Mouse (Mus musculus) midbrain, embryonic 13.5 days (tissue): Measurements from ENCODE around the gene Ssu72. TPM values are rescaled to one million over a fixed set of nuclear protein-coding genes. Genes with fewer than 3 reads are reported as not detected.
"Not testable (repeated sequence)": the region's sequence is repeated elsewhere in the genome, so short reads cannot be mapped to it uniquely, and the experiment has no call there.

ENCODE experiments used
- ATAC-seq: fragments of 200-750 bp; cut with Nextera tagmentation; 2 replicates; pipeline ENCODE4 v1.8.0; 2017; ENCODE audit warnings: mild to moderate bottlenecking, moderate TSS enrichment, moderate library complexity
- H3K27ac ChIP-seq: fragments of 300-500 bp; sonication (generic); 2 replicates; pipeline ENCODE4 v1.5.1; 2015; ENCODE audit warnings: inconsistent platforms, mild to moderate bottlenecking, moderate library complexity
- H3K27me3 ChIP-seq: fragments of 300-500 bp; sonication (generic); 2 replicates; pipeline ENCODE4 v1.6.1; 2015; ENCODE audit warnings: mild to moderate bottlenecking, inconsistent platforms
- H3K36me3 ChIP-seq: fragments of 300-500 bp; sonication (generic); 2 replicates; pipeline ENCODE4 v1.6.1; 2015; ENCODE audit warnings: mild to moderate bottlenecking, inconsistent platforms
- H3K4me1 ChIP-seq: fragments of 300-500 bp; sonication (generic); replicated peaks from 2 replicates; pipeline ENCODE4 v1.6.1; 2015; ENCODE audit warnings: inconsistent platforms
- H3K4me2 ChIP-seq: fragments of 300-500 bp; sonication (generic); replicated peaks from 2 replicates; pipeline ENCODE4 v1.6.1; 2015; ENCODE audit warnings: moderate library complexity, mild to moderate bottlenecking, inconsistent platforms
- H3K4me3 ChIP-seq: fragments of 300-500 bp; sonication (generic); replicated peaks from 2 replicates; pipeline ENCODE4 v1.5.1; 2015; ENCODE audit warnings: mild to moderate bottlenecking, inconsistent platforms
- H3K9ac ChIP-seq: fragments of 300-500 bp; sonication (generic); replicated peaks from 2 replicates; pipeline ENCODE4 v1.6.1; 2015; ENCODE audit warnings: mild to moderate bottlenecking, inconsistent platforms
- H3K9me3 ChIP-seq: fragments of 300-500 bp; sonication (generic); 2 replicates; pipeline ENCODE4 v1.6.1; 2016; ENCODE audit warnings: mild to moderate bottlenecking, inconsistent platforms
- WGBS: fragments of 180-500 bp; shearing (Covaris S2); methylation state at CpG from one replicate; pipeline ENCODE4 v1.1.7; 2015; 5-methylcytosine and 5-hydroxymethylcytosine counted together
- polyA plus RNA-seq: library from polyadenylated mRNA; unstranded; fragments of >200 nt; fragmentation: Nextera tagmentation; extraction: Ambion mirVana; gene quantifications from 2 replicates; pipeline ENCODE4 v1.2.1, GENCODE M21; 2015

Ssu72 gene
- 155 and 159 TPM in 2 replicates for polyA plus RNA-seq

DNA sequence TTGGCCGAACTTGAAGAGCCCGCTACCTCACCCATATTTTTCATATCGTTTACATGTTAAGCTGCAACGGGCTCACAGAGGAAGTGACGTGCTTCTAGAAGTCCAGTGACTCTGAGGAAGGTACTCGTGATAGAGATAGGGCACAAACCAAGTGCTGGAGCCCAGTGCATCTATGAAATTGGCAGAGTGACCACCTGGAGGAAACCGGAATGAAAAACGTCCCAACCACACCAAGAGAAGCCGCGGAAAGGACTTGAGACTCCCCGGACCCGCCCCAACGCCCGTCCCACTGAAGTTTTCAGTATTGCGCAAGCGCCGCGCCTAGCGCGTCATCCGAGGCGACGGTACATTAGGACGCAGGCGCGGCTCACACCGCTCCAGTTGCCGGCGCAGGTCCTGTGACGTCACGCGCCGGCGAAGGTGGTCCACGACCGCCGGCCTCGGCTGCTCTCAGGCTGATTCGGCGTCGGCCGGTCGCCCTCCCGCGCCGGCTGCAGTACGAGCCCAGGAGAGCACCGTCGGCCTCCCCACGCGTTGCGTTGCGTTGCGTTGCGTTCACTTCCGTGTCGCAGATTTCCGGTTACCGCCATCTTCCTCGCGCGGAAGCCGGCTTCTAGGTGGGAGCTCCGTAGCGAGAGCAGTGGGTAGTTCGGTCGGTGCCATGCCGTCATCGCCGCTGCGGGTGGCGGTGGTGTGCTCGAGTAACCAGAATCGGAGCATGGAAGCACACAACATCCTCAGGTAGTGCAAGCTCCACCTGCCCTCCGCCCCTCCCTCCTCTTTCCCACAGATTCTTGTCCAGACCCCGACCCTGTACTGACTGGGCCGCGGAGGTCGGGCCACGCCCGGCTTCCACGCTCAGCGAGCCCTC is at the start of gene Ssu72:
TSS of gene Ssu72 (plus strand) at position 80 of the 871 bp plus-strand sequence.
- whole genome bisulfite sequencing: under 1% methylated on average over 83 of the region's 83 CpGs
- H3K4me3 ChIP-seq: peak within 1 kb of the TSS; percentile 99
- no peaks in the 10 kb centered on the region for H3K27me3 ChIP-seq
- peak within 1 kb of the TSS; percentile 94 for H3K9ac ChIP-seq
- ATAC-seq: peak; percentile 97
- H3K36me3 ChIP-seq: no peaks in the 10 kb centered on the region
- peak within 1 kb of the TSS; percentile 82 for H3K4me2 ChIP-seq
- no peaks in the 10 kb centered on the region for H3K9me3 ChIP-seq
- H3K4me1 ChIP-seq: peaks cover 20% of the 10 kb centered on the region
- H3K27ac ChIP-seq: peak within 1 kb of the TSS; percentile 93

DNA sequence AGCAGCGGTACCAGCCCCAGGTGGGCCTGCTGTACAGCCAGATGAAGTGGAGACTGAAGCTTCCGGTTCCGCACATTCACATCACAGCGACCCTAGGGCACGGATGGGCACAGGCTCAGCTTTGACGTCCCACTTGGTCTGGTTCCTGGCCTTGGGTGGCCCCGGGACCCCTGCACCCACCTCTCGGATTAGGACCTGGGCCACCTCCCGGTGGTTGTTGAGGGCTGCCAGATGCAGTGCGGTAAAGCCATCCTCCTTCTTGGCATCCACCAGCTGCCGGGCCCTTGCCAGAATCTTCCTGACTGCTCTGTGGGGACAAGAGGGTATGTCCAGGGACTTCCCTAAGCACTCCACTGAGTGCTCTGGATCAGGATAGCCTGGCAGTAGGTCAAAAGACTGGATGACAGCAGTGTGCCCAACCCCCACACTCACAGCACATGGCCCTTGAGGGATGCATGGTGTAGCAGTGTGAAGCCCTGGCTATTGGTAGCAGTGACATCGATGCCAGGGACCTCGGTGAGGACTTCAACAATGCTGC is 48.3 kb upstream of the Ssu72 start:
- peaks cover 54% of the 10 kb centered on the region for H3K27me3 ChIP-seq
- H3K9ac ChIP-seq: no peak overlapping the region
- H3K27ac ChIP-seq: no peak overlapping the region
- H3K36me3 ChIP-seq: peaks cover 52% of the 10 kb centered on the region
- no peak for ATAC-seq
- peaks cover 33% of the 10 kb centered on the region for H3K4me1 ChIP-seq
- no peak overlapping the region for H3K4me2 ChIP-seq
- H3K9me3 ChIP-seq: no peaks in the 10 kb centered on the region
- 91% methylated on average over 13 of the region's 13 CpGs for WGBS
- H3K4me3 ChIP-seq: no peak overlapping the region

DNA sequence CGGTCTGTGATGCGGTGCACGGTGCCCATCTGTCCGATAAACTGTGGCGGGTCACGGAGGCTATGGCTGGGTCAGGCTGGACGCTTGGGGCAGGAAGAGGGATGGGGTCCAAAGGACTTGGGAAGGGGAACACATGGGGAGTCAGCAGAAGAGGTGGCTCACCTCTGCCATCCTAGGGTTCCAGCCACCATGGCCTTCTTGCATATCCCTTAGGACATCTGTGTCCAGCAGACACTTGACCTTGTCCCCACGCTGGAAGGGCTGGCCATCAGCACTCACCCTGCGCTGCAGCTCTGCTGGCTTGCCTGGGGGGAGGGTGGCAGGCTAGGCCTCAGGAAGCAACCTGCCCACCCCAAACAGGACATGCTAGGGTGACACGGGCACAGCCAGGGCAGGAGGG is 45.6 kb upstream of the Ssu72 start:
- WGBS: 94% methylated on average over 10 of the region's 10 CpGs

DNA sequence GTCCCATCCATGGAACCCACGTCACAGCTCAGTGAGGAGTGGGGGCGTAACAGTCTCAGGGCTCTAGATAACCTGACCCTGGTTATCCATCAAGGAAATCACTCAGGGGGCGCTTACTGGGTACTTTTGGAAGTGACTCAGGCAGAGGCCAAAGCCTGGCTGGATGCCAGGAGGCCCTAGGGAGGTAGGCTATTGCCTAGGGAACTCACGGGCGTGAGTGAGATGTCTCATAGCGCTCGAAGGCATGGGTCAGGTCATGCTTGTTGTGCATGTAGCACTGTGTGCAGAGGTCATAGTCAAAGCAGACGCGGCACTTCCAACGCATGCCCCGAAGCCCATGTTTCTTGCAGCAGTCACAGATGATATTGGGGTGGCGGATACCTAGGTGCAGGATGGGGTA is 44.0 kb upstream of the Ssu72 start:
- Histone ChIP-seq H3K27me3 (peaks cover 11% of the 10 kb centered on the region), H3K4me2 (no peak overlapping the region), H3K4me1 (no peaks in the 10 kb centered on the region), H3K36me3 (peaks cover 56% of the 10 kb centered on the region), H3K4me3 (no peak overlapping the region), H3K9ac (no peak overlapping the region), H3K9me3 (no peaks in the 10 kb centered on the region), H3K27ac (no peak overlapping the region)
- 94% methylated on average over 12 of the region's 12 CpGs for WGBS
- ATAC-seq: no peak

More for the DNA sequence above, 45.6 kb upstream of the Ssu72 start:
- H3K4me1 ChIP-seq: peaks cover 16% of the 10 kb centered on the region
- no peak overlapping the region for H3K4me2 ChIP-seq
- no peak overlapping the region for H3K9ac ChIP-seq
- no peak overlapping the region for H3K27ac ChIP-seq
- no peaks in the 10 kb centered on the region for H3K9me3 ChIP-seq
- H3K4me3 ChIP-seq: no peak overlapping the region
- H3K36me3 ChIP-seq: peaks cover 46% of the 10 kb centered on the region
- no peak for ATAC-seq
- peaks cover 28% of the 10 kb centered on the region for H3K27me3 ChIP-seq

DNA sequence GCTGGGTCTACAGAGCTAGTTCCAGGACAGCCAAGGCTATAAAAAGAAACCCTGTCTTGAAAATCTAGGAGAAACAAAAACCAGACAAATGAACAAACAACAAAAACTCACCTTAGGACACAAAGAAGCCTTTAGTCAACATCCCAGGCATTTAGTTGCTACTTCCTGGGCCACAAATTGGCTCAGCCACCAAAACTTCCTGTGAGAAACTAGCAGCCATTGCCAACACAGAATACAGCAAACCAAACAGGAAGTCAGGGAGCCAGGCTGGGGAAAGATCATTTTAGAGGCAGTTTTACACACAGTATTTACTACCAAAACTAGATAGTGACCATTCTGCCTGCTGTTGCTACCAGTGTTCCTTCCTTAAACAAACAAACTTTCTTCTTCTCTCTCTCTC is 37.7 kb upstream of the Ssu72 start:
- H3K9ac ChIP-seq: no peak overlapping the region
- no peak overlapping the region for H3K4me3 ChIP-seq
- H3K9me3 ChIP-seq: no peaks in the 10 kb centered on the region
- H3K27ac ChIP-seq: no peak overlapping the region
- ATAC-seq: no peak
- no peaks in the 10 kb centered on the region for H3K27me3 ChIP-seq
- peaks cover 13% of the 10 kb centered on the region for H3K4me1 ChIP-seq
- H3K4me2 ChIP-seq: no peak overlapping the region
- H3K36me3 ChIP-seq: peaks cover 10% of the 10 kb centered on the region; the same call in 1 of the 2 replicates

DNA sequence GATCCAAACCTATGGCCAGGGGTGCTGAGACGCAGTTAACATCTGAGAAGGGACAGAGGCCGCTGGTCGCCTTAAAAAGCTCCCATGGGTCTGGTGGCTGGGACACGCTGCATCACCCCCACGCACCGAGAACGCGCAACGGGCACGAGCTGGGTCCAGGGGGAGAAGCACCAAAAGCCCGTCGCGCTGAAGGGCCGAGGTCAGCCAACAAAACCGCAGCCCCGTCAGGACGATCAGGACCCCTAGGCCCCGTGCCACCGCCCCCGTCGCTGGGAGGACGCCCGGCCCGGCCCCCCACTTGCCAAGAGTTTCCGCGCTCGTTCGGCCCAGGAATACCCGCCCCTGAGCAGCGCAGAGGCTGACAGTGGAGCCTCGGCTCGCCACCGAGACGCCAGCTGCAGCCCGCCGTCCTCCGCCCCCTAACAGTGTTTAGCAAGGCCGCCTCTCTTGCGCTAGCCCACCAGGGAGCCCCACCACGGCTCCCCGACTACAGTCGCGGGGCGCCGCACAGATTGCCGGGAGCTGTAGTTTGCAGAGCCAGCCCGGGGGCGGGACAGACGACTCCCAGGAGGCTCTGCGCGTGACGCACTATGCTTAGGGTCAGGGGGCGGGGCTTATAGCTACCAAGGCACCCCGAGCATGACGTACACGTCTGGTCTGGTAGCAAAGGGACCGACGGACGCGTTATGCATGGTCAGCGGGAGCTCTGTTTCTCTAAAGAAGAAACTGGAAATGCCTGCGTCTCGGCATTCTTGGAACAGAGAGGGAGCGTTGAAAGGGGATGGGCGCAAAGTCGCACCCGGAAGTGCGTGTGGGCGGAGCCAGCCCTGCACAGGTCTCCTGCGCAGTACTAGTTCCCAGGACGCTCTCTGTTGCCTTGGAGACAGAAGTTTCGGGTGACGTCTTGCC is 35.7 kb upstream of the Ssu72 start, which contains the start of gene Mib2:
TSS of gene Mib2 (minus strand) at position 510 of the 909 bp plus-strand sequence.
- peak; percentile 98 for ATAC-seq
- Histone ChIP-seq H3K27me3 (no peaks in the 10 kb centered on the region), H3K27ac (peak within 1 kb of the TSS; percentile 86), H3K9me3 (no peaks in the 10 kb centered on the region), H3K9ac (peak within 1 kb of the TSS; percentile 88), H3K4me3 (peak within 1 kb of the TSS; percentile 91), H3K4me1 (peaks cover 13% of the 10 kb centered on the region), H3K36me3 (peaks cover 10% of the 10 kb centered on the region; the same call in 1 of the 2 replicates), H3K4me2 (peak within 1 kb of the TSS; percentile 90)
- WGBS: under 1% methylated on average over 73 of the region's 73 CpGs

DNA sequence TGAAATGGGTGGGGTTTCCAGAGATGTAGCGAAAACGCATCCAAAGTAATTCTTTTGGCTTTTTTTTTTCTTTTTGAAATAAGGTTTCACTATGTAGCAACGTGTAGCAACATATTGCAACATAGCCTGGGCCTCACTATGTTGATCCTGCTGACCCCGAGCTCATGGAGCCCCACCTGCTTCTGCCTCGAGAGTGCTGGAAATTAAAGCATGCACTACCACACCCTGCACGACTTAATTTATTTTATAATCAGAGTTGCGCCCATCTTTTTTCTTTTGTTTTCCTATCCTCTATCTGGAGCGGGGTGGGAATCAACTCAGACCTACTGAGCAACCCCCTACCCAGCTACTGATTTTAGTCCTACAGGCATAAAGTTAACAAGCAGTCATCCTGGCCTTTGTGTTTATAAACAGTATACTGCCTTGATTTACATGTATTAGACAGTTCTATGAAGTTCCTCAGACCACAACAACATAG is 35.0 kb upstream of the Ssu72 start:
- peak overlapping the region; percentile 88; the same call in 1 of the 2 replicates for H3K9ac ChIP-seq

DNA sequence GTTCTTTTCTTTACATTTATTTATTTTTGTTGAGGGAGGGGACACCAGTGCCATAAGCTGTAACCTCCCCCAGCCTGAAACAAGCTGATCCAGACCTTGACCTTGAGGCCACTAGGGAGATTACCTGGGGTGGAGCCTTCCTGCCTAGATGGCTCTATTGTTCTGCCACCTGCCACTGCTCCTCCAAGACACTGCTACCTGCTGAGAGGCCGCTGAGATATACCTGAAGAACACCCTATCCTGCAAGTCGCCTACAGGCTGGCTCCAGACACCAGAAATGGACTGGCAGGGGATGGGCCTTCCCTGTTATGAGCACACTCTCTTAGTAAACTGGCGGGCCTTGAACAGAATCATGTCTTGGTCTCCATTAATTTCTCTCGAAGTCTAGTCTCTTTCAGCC is 34.4 kb upstream of the Ssu72 start:
- H3K4me1 ChIP-seq: peaks cover 13% of the 10 kb centered on the region
- not testable (repeated sequence) for H3K27me3 ChIP-seq, H3K9ac ChIP-seq, H3K9me3 ChIP-seq, ATAC-seq, H3K27ac ChIP-seq, H3K36me3 ChIP-seq, H3K4me2 ChIP-seq, H3K4me3 ChIP-seq
- 51% methylated on average over 4 of the region's 4 CpGs for WGBS

More for the DNA sequence above, 35.0 kb upstream of the Ssu72 start:
- WGBS: under 1% methylated on average over 8 of the region's 8 CpGs
- no peaks in the 10 kb centered on the region for H3K9me3 ChIP-seq
- peaks cover 13% of the 10 kb centered on the region for H3K4me1 ChIP-seq
- H3K4me3 ChIP-seq: peak overlapping the region; percentile 91
- peak overlapping the region; percentile 90 for H3K4me2 ChIP-seq
- no peak overlapping the region for H3K27ac ChIP-seq
- ATAC-seq: peak; percentile 51
- H3K36me3 ChIP-seq: peaks cover 10% of the 10 kb centered on the region; the same call in 1 of the 2 replicates
- no peaks in the 10 kb centered on the region for H3K27me3 ChIP-seq

DNA sequence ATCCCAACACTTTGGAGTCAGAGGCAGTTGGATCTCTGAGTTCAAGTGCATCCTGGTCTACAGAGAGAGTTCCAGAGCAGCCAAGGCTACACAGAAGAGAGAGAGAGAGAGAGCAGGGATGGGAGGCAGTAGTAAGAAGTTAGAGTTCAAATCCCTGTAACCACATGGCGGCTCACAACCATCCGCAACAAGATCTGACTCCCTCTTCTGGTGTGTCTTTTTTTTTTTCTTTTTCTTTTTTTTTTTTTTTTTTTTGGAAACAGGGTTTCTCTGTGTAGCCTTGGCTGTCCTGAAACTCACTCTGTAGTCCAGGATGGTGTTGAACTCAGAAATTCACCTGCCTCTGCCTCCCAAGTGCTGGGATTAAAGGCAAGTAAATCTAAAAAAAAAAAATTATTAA is 32.5 kb upstream of the Ssu72 start:
- no peak for ATAC-seq
- H3K4me1 ChIP-seq: peaks cover 13% of the 10 kb centered on the region
- WGBS: 72% methylated on average over 2 of the region's 2 CpGs

DNA sequence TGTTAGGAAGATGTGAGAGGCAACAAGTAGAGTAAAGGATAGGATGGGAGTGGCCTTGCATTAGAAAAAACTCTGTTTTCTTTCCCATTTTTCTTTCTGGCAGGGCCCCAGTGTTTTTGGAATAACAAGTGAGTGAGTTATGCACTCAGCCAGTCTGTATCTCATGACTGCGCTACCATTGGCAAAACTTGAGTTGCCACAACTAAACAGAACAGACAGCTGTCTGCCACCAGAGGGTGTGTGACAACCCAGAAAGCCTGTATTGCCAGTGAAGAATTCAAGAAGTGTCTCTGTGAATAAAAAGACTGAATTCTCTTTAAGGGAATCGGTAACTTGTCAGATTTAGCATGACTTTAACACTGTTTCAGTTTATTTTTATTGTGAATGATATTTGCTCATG is 28.6 kb upstream of the Ssu72 start:
- H3K4me3 ChIP-seq: no peak overlapping the region
- no peak for ATAC-seq
- no peaks in the 10 kb centered on the region for H3K36me3 ChIP-seq
- no peaks in the 10 kb centered on the region for H3K27me3 ChIP-seq
- no peak overlapping the region for H3K4me2 ChIP-seq
- H3K9ac ChIP-seq: no peak overlapping the region
- WGBS: 88% methylated on average over 2 of the region's 2 CpGs
- no peaks in the 10 kb centered on the region for H3K4me1 ChIP-seq
- H3K9me3 ChIP-seq: no peaks in the 10 kb centered on the region
- no peak overlapping the region for H3K27ac ChIP-seq

More for the DNA sequence above, 32.5 kb upstream of the Ssu72 start:
- no peak overlapping the region for H3K27ac ChIP-seq
- H3K4me2 ChIP-seq: no peak overlapping the region
- no peak overlapping the region for H3K4me3 ChIP-seq
- H3K36me3 ChIP-seq: no peaks in the 10 kb centered on the region
- no peaks in the 10 kb centered on the region for H3K9me3 ChIP-seq
- no peak overlapping the region for H3K9ac ChIP-seq
- no peaks in the 10 kb centered on the region for H3K27me3 ChIP-seq

DNA sequence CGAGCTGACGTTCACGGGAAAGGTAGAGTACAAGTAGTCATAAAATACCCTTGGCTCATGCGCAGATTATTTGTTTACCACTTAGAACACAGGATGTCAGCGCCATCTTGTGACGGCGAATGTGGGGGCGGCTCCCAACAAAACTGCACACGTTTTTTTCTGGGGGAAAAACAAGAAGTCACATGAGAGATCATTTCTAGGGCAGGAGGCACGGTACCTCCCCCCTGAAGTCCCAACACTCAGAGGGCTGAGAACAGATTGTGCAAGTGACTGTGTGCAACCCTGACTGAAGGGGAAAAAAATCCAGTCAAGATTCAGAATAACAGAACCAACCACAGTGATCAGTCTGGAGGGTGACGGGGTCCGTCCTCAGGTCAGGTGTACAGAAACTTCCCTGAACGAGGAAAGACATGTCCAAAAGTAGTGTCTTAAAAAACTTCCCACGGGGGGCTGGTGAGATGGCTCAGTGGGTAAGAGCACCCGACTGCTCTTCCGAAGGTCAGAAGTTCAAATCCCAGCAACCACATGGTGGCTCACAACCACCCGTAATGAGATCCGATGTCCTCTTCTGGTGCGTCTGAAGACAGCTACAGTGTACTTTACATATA is 20.8 kb upstream of the Ssu72 start:
- not testable (repeated sequence) for H3K4me3 ChIP-seq, H3K36me3 ChIP-seq, H3K4me2 ChIP-seq, H3K27ac ChIP-seq, ATAC-seq, H3K27me3 ChIP-seq, H3K4me1 ChIP-seq, H3K9me3 ChIP-seq, H3K9ac ChIP-seq
- WGBS: 92% methylated on average over 16 of the region's 19 CpGs
